Mouse (Mus musculus): ENCODE data around the gene Pcsk5. TPM values are rescaled to one million over a fixed set of nuclear protein-coding genes. Genes with fewer than 3 reads are reported as not detected.

The Pcsk5 gene
- total RNA-seq, 2 experiments from 2014 or later = 13.1 to 18.9 TPM

GRCm38 (mm10) chr19:17615646-17616045 is 221.8 kb downstream of the Pcsk5 start:
- DNase-seq (ENCODE audit: low spot score in 2 of 2) = no peak
- intact Hi-C loops (cut with DNase I) = no loop called here

DNA sequence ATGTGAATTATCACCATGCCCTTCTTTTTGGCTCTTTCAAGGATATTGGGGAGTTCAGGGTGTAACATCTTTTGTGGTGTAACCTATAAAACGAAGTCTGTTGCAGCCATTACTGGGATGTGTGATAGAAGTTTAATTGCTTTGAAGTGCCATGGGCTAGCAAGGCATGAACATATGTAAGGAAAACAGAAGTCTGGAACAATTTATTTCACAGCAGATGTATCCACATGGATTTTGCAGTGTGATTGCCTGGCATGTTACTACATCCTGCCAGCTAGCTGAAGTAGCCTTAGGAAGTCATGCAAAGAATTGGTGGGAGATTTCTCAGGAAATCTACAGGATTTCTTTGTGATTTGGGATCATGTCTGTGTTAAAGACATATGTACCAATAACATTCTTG is 230.9 kb downstream of the Pcsk5 start:
- intact Hi-C loops (cut with DNase I) = no loop called here
- DNase-seq (ENCODE audit: low spot score in 2 of 2) = no peak

- intact Hi-C loops (cut with DNase I) = no loop called here
- DNase-seq (ENCODE audit: low spot score in 2 of 2) = no peak
Measured at GRCm38 (mm10) chr19:17606093-17606492, 231.3 kb downstream of the Pcsk5 start.

DNA sequence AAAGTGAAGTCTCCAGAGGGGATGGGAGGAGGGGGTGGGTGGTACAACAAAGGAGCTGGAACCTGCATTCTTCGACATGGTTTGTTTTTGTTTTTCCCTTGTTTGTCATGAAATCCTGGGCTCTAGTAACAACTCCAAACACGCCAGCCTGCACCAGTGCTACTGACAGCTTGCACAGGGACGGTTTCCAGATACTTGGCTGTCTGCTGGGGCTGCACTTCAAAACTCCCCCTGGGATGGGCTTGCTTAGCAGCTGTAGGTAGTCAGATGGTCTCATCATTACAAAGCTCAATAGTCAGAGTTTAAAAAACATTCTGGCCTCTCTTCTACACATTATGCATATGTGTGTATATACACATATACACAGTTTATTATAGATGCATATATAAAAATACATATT is 234.1 kb downstream of the Pcsk5 start:
- intact Hi-C loops (cut with DNase I) = no loop called here
- no peak for DNase-seq (ENCODE audit: low spot score in 2 of 2)

DNA sequence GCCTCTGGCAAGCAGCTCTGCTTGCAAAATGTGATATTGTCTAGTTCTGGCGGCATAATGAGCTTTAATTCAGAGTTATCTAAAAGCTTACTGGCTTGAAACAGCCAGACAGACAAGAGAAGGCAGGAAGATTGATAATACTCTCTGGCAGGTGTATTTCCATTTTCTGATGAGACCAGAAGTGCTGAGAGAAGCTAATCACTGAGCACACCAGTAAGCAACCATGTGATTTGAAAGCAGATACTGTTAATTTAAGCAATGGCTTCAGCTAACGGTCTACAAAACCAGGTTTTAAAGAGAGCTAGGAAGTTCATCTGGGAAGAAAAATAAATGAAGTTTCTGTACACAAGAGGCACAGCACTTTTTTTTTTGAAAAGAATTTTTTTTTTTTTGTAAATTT is 237.1 kb downstream of the Pcsk5 start:
- intact Hi-C loops (cut with DNase I) = no loop called here

DNA sequence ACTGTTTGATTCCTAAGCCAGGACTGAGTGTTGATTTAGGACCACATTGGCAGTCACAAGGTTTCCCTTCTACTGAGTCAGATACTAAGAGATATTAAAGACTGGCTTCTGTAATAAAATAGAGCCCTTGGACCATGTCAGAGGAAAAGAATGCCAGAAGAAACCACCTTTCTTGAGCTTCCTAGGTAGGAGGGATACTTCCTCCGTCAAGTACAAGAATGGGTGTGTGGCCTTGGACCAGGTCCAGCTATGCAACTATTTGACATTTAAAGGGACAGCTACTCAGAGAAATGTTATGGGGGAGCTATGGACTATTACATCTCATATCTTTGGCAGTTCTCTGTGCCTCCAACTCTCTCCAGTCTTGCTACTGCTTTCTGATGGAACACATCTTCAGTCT is 244.6 kb downstream of the Pcsk5 start:
- DNase-seq (ENCODE audit: low spot score in 2 of 2) = no peak
- intact Hi-C loops (cut with DNase I) = no loop called here

More for the DNA sequence above, 237.1 kb downstream of the Pcsk5 start:
- DNase-seq (ENCODE audit: low spot score in 2 of 2) = no peak

- no peak for DNase-seq (ENCODE audit: low spot score in 2 of 2)
- intact Hi-C loops (cut with DNase I) = no loop called here
Measured at GRCm38 (mm10) chr19:17591335-17591734, 246.1 kb downstream of the Pcsk5 start.

- intact Hi-C loops (cut with DNase I) = no loop called here
- no peak for DNase-seq (ENCODE audit: low spot score in 2 of 2)
Measured at GRCm38 (mm10) chr19:17590314-17590713, 247.1 kb downstream of the Pcsk5 start.

GRCm38 (mm10) chr19:17577412-17577811 is 260.0 kb downstream of the Pcsk5 start:
- intact Hi-C loops (cut with DNase I) = no loop called here
- DNase-seq (ENCODE audit: low spot score in 2 of 2) = no peak

DNA sequence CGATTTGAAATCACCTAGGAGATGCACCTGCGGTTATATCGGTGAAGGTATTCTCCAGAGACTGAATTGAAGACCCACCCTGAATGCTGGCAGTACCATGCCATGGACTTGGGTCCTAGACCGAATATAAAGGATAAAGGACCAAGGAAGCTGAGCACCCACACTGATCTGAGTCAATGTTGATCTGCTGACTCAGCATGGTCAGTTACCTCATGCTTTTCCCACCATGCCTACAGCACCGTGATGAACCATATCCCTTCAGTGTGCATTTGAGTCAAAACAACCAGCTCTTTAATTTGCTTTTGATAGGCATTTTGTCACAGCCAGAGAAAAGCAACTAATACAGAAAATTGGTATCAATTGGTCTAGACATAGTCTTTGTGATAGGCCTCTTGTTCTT is 262.9 kb downstream of the Pcsk5 start:
- intact Hi-C loops (cut with DNase I) = no loop called here
- DNase-seq (ENCODE audit: low spot score in 2 of 2) = no peak

GRCm38 (mm10) chr19:17572315-17572714 is 265.1 kb downstream of the Pcsk5 start:
- no peak for DNase-seq (ENCODE audit: low spot score in 2 of 2)
- intact Hi-C loops (cut with DNase I) = no loop called here

DNA sequence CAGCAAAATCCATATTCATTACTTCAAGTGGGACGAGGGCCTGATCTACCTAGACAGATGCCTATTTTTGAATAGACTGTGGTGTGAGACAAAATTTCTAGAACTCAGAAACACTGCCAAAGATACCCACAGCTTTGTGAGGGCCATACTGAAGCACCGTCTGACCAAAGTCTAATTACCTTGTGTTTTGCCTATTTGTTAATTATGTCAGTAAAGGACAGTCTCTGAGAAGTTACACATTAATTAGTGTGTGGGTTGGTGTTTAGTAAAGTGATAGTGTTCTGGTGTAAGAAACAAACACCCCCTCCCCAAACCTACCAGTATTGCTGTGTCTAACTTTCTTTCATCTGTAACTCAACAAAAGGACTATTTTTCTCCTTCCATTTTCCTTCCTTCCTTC is 266.5 kb downstream of the Pcsk5 start:
- no peak for DNase-seq (ENCODE audit: low spot score in 2 of 2)
- intact Hi-C loops (cut with DNase I) = no loop called here

- intact Hi-C loops (cut with DNase I) = no loop called here
- no peak for DNase-seq (ENCODE audit: low spot score in 2 of 2)
Measured at GRCm38 (mm10) chr19:17567264-17567663, 270.2 kb downstream of the Pcsk5 start.

GRCm38 (mm10) chr19:17566097-17566496 is 271.3 kb downstream of the Pcsk5 start:
- DNase-seq (ENCODE audit: low spot score in 2 of 2) = no peak
- intact Hi-C loops (cut with DNase I) = no loop called here

DNA sequence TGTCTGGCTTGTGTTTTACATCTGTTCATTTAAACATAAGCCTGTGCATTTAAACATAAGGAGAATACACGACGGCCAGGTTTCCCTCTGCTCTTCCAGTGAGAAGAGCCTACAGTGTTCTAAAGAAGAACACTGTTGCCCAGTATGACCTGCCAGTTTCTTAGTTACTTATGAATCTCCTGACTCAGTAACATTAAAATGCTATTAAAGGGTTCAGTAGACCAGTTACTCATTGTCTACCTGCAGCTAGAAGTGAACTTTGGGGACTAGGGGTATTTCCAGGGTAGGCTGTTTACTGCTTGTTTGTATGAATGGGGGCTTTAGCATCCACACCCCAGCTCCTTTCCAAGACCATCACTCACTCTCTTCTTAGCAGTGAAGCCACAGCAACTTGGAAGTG is 278.7 kb downstream of the Pcsk5 start:
- intact Hi-C loops (cut with DNase I) = no loop called here
- no peak for DNase-seq (ENCODE audit: low spot score in 2 of 2)

GRCm38 (mm10) chr19:17555159-17555558 is 282.3 kb downstream of the Pcsk5 start:
- no peak for DNase-seq (ENCODE audit: low spot score in 2 of 2)
- intact Hi-C loops (cut with DNase I) = no loop called here

DNA sequence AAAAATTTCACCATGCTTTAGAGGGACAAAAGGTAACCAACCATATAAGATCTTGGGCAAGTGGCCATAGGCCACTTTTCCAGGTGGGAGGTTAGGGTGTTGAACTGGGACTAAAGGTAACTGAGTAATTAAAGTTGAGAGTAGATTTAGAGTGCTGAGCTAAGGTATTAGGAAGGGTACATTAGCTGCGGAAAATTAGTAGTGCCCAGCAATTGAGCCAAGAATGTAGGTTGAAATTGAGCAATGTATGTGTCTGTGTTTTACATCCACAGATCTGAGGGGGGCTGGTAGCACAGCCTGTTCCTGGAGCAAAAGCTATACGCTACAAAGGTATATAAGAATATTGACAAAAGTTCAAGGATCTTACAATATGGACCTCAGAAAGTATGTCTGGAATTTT is 282.9 kb downstream of the Pcsk5 start:
- no peak for DNase-seq (ENCODE audit: low spot score in 2 of 2)
- intact Hi-C loops (cut with DNase I) = no loop called here

DNA sequence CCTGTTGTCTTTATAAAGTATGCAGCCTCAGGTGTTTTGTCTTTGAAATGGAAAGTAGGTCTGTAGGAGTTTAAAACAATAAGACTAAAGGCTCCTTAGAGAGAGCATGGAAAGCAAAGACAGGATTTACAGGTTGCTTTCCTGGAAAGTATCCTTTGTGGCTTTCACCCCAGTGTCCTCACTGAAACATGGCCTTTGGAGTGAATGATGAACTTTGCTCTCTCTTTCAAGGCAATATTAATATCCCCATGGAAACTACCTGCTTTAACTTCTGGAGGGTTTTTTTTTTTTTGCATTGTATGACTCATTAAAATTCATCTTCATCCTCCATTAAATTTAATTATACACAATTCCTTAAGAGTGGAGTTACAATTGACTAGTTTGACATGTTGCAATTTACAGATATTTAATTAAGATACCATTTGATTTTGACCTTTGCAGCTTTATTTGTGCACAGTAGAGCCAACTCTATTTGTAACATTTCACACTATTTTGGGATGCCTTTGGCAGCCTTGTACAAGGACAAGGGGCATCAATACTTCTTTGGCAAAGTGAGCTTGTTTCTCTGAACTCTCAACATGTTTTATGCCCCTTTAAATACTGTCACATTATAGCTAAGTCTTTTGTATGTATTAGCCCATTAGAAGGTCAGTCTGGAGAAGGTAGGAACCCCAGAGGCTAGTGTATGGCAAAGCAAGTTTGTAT is 283.9 kb downstream of the Pcsk5 start:
- intact Hi-C loops (cut with DNase I) = no loop called here
- DNase-seq (ENCODE audit: low spot score in 2 of 2) = no peak

DNA sequence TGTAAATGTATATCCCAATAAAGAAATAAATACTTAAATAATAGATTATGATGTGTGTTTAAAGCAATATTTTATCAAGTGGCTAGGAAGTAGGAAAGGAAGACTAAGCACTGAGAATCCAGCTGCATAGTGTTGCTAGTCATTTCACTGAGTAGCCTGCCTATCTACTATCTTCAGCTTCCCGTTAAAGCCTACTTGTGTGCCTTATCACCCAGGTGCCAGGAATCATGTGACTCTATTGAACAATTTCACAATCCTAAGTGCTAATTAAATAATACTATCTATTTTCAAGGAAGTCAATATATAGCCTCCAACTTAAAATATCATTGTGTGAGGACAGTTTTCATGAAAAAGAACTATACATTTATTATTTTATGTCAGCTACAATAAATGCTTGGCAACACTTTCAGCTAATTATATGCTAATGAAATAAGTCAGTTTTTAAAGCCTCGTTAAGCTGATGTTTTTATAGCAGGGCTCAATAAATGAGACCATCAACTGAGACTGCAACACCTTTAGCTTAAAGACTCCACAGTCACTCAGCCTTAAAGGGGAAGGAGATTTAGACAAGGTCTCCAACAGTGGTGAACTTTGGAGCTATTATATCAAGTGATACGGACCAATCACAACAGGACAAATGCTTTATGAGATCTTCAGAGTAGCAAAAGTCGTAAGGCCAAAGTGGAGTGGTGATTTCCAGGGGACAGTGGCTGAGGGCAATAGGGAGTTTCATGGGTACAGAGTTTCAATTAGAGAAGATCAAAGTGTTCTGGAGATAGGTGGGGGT is 308.5 kb downstream of the Pcsk5 start:
- DNase-seq (ENCODE audit: low spot score in 2 of 2) = no peak
- intact Hi-C loops (cut with DNase I) = no loop called here

- no peak for DNase-seq (ENCODE audit: low spot score in 2 of 2)
- intact Hi-C loops (cut with DNase I) = no loop called here
Measured at GRCm38 (mm10) chr19:17525558-17525957, 311.9 kb downstream of the Pcsk5 start.

DNA sequence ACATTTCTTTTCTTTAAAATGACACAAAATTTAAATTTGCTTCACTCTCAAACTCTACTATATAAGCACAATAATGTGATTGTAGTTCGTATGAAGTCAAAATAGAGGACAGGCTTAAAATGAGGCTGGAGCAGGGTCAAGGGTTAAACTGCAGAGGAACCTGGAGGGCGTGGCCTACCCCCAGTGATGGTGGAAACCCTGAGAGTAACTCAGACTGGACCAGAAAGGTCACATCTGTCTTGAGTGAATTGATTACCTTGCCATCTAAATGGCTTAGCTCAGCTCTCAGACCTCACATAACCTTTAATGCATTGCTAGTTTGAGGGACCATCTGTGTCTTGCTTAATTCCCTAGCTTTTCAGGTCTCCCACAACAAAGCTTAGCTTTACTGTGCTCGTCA is 323.0 kb downstream of the Pcsk5 start:
- DNase-seq (ENCODE audit: low spot score in 2 of 2) = no peak
- intact Hi-C loops (cut with DNase I) = no loop called here

All from left cerebral cortex, postnatal 14 days (tissue).